Mouse (Mus musculus): Measurements from ENCODE around the gene Itgam. TPM values are rescaled to one million over a fixed set of nuclear protein-coding genes. Genes with fewer than 3 reads are reported as not detected.
"Not testable (repeated sequence)": the region's sequence is repeated elsewhere in the genome, so short reads cannot be mapped to it uniquely, and the experiment has no call there.

The Itgam gene
- total RNA-seq, 2 experiments from 2014 or later = 9.2 to 10.9 TPM

- no peak for DNase-seq (ENCODE audit: extremely low spot score in 1 of 2, low spot score in 2 of 2)
- TF ChIP-seq CTCF (IDR thresholded peaks at IDR 0.05) = no peak
- Histone ChIP-seq H3K27ac (no peak overlapping the region), H3K4me3 (no peak overlapping the region)
- intact Hi-C loops (cut with DNase I) = no loop called here
Measured at GRCm38 (mm10) chr7:128150970-128151369, 88.5 kb downstream of the Itgam start.

GRCm38 (mm10) chr7:128154076-128154475 lies 91.6 kb downstream of the Itgam start, which contains the start of gene Itgad:
TSS of gene Itgad (plus strand) at chr7:128154376.
- Histone ChIP-seq H3K27ac (no peak within 1 kb of the TSS), H3K4me3 (no peak within 1 kb of the TSS)
- intact Hi-C loops (cut with DNase I) = no loop called here
- no peak for DNase-seq (ENCODE audit: extremely low spot score in 1 of 2, low spot score in 2 of 2)
- no peak for TF ChIP-seq CTCF (IDR thresholded peaks at IDR 0.05)

GRCm38 (mm10) chr7:128154924-128155323 lies 92.5 kb downstream of the Itgam start:
- intact Hi-C loops (cut with DNase I) = no loop called here
- Histone ChIP-seq H3K27ac (no peak overlapping the region), H3K4me3 (no peak overlapping the region)
- no peak for TF ChIP-seq CTCF (IDR thresholded peaks at IDR 0.05)
- no peak for DNase-seq (ENCODE audit: extremely low spot score in 1 of 2, low spot score in 2 of 2)

DNA sequence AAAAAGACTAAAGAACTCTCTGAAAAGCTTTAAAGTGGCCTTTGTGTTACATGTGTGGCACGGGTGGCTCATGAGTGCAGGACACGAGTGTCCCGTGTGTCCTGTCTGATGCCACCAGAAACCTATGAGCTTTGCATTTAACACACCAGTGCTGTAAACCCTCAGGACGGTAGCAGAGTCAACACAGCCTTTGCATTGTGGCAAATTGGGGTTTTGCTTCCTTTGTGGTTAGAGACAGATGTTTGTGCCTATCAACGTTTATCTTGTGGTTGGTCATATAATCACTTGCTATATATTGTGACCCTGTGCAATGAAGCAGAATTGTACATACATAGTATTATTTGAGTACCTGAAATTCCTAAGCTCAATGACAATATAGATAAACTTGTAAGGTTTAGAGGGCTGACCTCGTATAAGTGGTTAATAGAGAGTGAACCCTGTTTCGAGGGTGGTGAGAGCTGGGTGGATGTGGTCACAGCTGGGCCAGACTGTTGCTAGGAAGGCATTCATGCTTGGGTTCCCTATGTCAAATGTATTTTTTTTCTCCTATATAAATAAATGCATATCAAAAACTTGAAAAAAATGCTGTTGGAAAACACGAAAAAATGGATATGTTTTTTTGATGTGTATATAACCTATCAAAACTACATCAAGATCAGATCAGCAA lies 96.4 kb downstream of the Itgam start:
- H3K4me3 ChIP-seq; DNase-seq (ENCODE audit: extremely low spot score in 1 of 2, low spot score in 2 of 2); intact Hi-C loops (cut with DNase I); H3K27ac ChIP-seq: not testable (repeated sequence)

GRCm38 (mm10) chr7:128164001-128164400 lies 101.6 kb downstream of the Itgam start:
- no peak for TF ChIP-seq CTCF (IDR thresholded peaks at IDR 0.05)
- intact Hi-C loops (cut with DNase I) = no loop called here
- no peak overlapping the region for H3K27ac ChIP-seq
- no peak overlapping the region for H3K4me3 ChIP-seq
- DNase-seq (ENCODE audit: extremely low spot score in 1 of 2, low spot score in 2 of 2) = no peak

DNA sequence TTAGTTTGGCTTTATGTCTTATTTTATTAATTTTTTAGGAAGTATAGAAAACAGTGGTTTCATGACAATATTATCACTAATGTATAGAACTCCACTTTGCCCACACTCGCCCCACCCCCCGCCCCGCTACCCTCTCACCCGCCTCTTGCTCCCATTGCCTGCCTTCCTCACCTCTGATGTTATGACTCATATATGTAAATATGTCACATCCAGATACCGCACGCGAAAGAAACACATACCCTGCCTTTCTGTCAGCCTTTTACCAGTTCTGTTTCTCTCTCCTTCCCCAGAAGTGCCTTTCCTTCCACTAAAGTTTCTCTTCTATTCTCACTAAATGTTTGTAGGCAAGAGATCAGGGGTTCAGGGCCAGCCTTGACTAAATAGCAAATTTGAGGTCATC lies 104.0 kb downstream of the Itgam start:
- no peak for TF ChIP-seq CTCF (IDR thresholded peaks at IDR 0.05)
- H3K27ac ChIP-seq = no peak overlapping the region
- no peak for DNase-seq (ENCODE audit: extremely low spot score in 1 of 2, low spot score in 2 of 2)
- no peak overlapping the region for H3K4me3 ChIP-seq
- intact Hi-C loops (cut with DNase I) = no loop called here

Other genes with a start within 250 kb of the Itgam start
- 10 to 100 TPM; 85.7 to 98.9 TPM for gene Stx4a, start 238.3 kb upstream of the Itgam start, total RNA-seq (2021)
- gene Stx1b, start 238.1 kb upstream of the Itgam start, total RNA-seq (2021) = 100 to 1,000 TPM; 449 to 456 TPM
- 10 to 100 TPM; 34.2 to 34.6 TPM for gene Zfp646, start 186.4 kb upstream of the Itgam start, total RNA-seq (2021)
- 10 to 100 TPM; 23.3 to 24.1 TPM for gene Zfp668, start 185.8 kb upstream of the Itgam start, total RNA-seq (2021)
- gene Prss53, start 171.7 kb upstream of the Itgam start, total RNA-seq (2021) = 1 to 10 TPM; 2.1 to 2.8 TPM
- gene Gm21974, start 167.2 kb upstream of the Itgam start, total RNA-seq (2021) = not detected
- 10 to 100 TPM; 22.0 to 23.4 TPM for gene Vkorc1, start 167.0 kb upstream of the Itgam start, total RNA-seq (2021)
- gene Bckdk, start 158.6 kb upstream of the Itgam start, total RNA-seq (2021) = 10 to 100 TPM; 38.5 to 39.9 TPM
- 10 to 100 TPM; 34.7 to 35.4 TPM for gene Kat8, start 150.1 kb upstream of the Itgam start, total RNA-seq (2021)
- gene Prss8, start 132.5 kb upstream of the Itgam start, total RNA-seq (2021) = under 1 TPM; 0.26 to 0.38 TPM
- 1 to 10 TPM; 8.5 to 9.8 TPM for gene Prss36, start 115.9 kb upstream of the Itgam start, total RNA-seq (2021)
- 100 to 1,000 TPM; 299 to 305 TPM for gene Fus, start 95.2 kb upstream of the Itgam start, total RNA-seq (2021)
- gene Pycard, start 68.8 kb upstream of the Itgam start, total RNA-seq (2021) = 1 to 10 TPM; 1.5 to 3.7 TPM
- gene Trim72, start 58.7 kb upstream of the Itgam start, total RNA-seq (2021) = 1 to 10 TPM; 1.0 to 1.1 TPM
- not detected for gene Gm49368, start within 50 bp of the Itgam start, total RNA-seq (2021)
- under 1 TPM in 1 of 2 experiments, not detected in 1; 0.07 TPM for gene Itgax, start 66.9 kb downstream of the Itgam start, total RNA-seq (2021)
- not detected for gene Itgad, start 91.7 kb downstream of the Itgam start, total RNA-seq (2021)
- gene Cox6a2, start 143.7 kb downstream of the Itgam start, total RNA-seq (2021) = 1 to 10 TPM; 7.5 to 9.8 TPM
- 10 to 100 TPM; 12.3 to 13.6 TPM for gene Armc5, start 174.7 kb downstream of the Itgam start, total RNA-seq (2021)
- 1 to 10 TPM; 3.3 to 4.2 TPM for gene 9130023H24Rik, start 175.4 kb downstream of the Itgam start, total RNA-seq (2021)
- 10 to 100 TPM; 18.9 to 22.2 TPM for gene Tgfb1i1, start 184.2 kb downstream of the Itgam start, total RNA-seq (2021)
- not detected for gene Slc5a2, start 203.0 kb downstream of the Itgam start, total RNA-seq (2021)
- 10 to 100 TPM; 27.5 to 27.7 TPM for gene BC017158, start 235.5 kb downstream of the Itgam start, total RNA-seq (2021)

All from left cerebral cortex, adult 2 months (tissue).